Mouse (Mus musculus): ENCODE measurements around the gene Tdpoz1. TPM values are rescaled to one million over a fixed set of nuclear protein-coding genes. Genes with fewer than 3 reads are reported as not detected.
"Not testable (repeated sequence)": the region's sequence is repeated elsewhere in the genome, so short reads cannot be mapped to it uniquely, and the experiment has no call there.

Tdpoz1 gene
- polyA plus RNA-seq (2016; fragmentation: Nextera tagmentation; extraction: Ambion mirVana): not detected in 2 replicates

DNA sequence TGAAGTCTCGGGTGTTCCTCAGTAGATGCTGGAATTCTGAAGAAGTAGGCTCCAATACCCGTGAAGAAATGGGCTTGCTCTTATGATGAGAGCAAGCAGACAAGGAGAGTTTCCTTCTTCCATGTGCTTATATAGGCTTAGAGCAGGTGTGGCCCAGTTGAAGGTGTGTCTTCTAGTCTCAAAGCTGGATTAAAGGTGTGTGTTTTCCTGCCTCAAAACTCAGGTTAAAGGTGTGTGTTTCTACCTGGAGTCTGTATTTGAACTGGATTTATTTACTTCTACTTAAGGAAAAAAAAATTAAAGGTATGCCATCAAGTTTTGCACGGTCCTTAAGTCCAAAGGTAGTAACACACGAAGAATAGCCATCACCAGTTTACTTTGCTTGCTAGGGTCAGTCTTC, at the start of gene Tdpoz1:
Tdpoz1 (minus strand) TSS at position 101 of the 400 bp plus-strand sequence.
- not testable (repeated sequence) for H3K27me3 ChIP-seq; H3K36me3 ChIP-seq; H3K9ac ChIP-seq; H3K4me2 ChIP-seq (replicated peaks); H3K4me1 ChIP-seq; H3K4me3 ChIP-seq; H3K9me3 ChIP-seq (replicated peaks); H3K27ac ChIP-seq; ATAC-seq (ENCODE audit: low FRiP score)
- WGBS: 87% methylated on average over 3 of the region's 4 CpGs

GRCm38 (mm10) chr3:93708969-93709637, 33.0 kb upstream of the Tdpoz1 start:
- H3K9me3 ChIP-seq (replicated peaks); H3K27me3 ChIP-seq; H3K4me2 ChIP-seq (replicated peaks); ATAC-seq (ENCODE audit: low FRiP score); H3K4me3 ChIP-seq; H3K9ac ChIP-seq; H3K4me1 ChIP-seq; H3K36me3 ChIP-seq; H3K27ac ChIP-seq: not testable (repeated sequence)
- 81% methylated on average over 2 of the region's 2 CpGs for WGBS

GRCm38 (mm10) chr3:93692970-93693369, 16.9 kb upstream of the Tdpoz1 start, which contains the start of gene Gm37596:
Gm37596 (minus strand) TSS chr3:93693070.
- H3K27me3 ChIP-seq; H3K4me3 ChIP-seq; ATAC-seq (ENCODE audit: low FRiP score); H3K4me2 ChIP-seq (replicated peaks); H3K9ac ChIP-seq; H3K27ac ChIP-seq; H3K4me1 ChIP-seq; H3K9me3 ChIP-seq (replicated peaks); H3K36me3 ChIP-seq: not testable (repeated sequence)
- WGBS: 50% methylated on average over 1 of the region's 2 CpGs

DNA sequence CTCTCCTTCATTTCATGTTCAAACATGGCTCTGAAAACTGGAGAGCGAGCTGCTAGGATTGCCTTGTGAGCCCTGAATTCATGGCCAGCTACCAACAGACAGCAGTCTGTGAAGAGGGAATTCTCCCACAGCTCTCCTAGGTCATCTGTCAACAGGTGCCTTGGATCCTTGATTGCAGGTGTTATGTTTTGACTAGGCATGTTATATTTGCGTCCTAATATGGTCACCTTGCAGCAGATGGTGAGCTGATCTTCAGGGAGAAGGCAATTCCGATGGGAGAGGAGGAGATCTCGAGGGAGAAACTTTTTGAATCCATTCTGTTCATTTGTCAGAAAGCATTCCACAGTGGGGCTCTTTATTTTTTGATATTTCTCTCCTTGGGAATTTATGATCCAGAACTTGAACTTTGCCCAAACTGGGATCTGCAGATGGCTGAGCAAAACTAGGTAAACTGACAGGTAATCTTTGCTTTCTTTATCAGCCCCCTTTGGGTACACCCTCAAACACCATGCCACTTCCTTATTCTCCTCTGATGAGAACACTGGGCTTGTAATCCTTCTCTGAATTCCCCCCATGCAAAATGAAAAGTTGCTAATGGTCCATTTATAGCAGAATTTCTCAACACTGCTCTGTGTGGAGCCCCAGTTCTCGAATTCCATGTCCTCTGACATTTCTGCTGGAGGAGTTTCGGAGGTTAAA, 5.2 kb downstream of the Tdpoz1 start:
- not testable (repeated sequence) for H3K27ac ChIP-seq; H3K27me3 ChIP-seq; H3K4me2 ChIP-seq (replicated peaks); H3K9ac ChIP-seq; H3K4me3 ChIP-seq; H3K36me3 ChIP-seq; ATAC-seq (ENCODE audit: low FRiP score); H3K4me1 ChIP-seq; H3K9me3 ChIP-seq (replicated peaks)
- WGBS: 80% methylated on average over 5 of the region's 6 CpGs

DNA sequence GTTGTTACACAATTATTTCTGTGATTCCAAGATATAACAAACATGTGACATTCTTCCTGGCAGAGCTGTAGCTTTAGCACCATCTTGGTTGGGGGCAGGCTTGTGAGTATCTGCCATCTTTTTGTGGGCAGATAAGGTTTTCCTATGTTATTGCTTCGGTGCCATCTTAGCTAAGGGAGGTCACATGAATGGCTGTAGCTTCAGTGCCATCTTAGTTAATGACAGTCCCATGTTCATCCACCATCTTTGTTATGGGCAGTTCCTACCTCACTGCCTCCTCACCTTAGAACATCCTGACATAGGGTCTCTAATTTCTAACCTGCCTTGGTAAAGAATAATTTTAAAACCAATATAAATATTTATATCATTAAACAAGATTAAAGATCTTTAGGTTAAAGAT, 21.9 kb downstream of the Tdpoz1 start:
- no peaks in the 10 kb centered on the region for H3K36me3 ChIP-seq
- 85% methylated on average over 1 of the region's 1 CpGs for WGBS
- no peak overlapping the region for H3K4me3 ChIP-seq
- no peaks in the 10 kb centered on the region for H3K4me1 ChIP-seq
- no peaks in the 10 kb centered on the region for H3K27me3 ChIP-seq
- no peak overlapping the region for H3K9ac ChIP-seq
- H3K4me2 ChIP-seq (replicated peaks): no peak overlapping the region
- no peak overlapping the region for H3K27ac ChIP-seq
- ATAC-seq (ENCODE audit: low FRiP score): no peak
- no peaks in the 10 kb centered on the region for H3K9me3 ChIP-seq (replicated peaks)

DNA sequence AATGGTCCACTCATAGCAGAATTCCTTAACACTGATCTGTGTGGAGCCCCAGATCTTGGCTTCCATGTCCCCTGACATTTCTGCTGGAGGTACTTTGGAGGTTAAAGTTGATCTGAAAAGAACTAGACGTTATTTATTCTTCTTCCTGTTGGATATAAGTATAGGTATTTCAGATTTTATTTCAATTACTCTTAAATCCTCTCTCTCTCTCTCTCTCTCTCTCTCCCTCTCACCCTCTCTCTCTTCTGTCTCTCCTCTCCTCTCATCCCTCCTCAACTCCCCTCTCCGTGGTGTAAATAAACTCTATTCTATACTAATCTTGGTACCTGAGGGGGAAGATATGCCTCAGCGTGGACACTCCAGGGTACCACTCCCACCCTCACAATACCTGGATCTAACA, 23.5 kb downstream of the Tdpoz1 start, which contains the start of gene Tdpoz2:
Tdpoz2 (minus strand) TSS at position 101 of the 400 bp plus-strand sequence.
- H3K4me2 ChIP-seq (replicated peaks): no peak within 1 kb of the TSS
- H3K4me1 ChIP-seq: no peaks in the 10 kb centered on the region
- H3K27me3 ChIP-seq: no peaks in the 10 kb centered on the region
- H3K9me3 ChIP-seq (replicated peaks): no peaks in the 10 kb centered on the region
- WGBS: 86% methylated on average over 3 of the region's 3 CpGs
- no peak for ATAC-seq (ENCODE audit: low FRiP score)
- no peaks in the 10 kb centered on the region for H3K36me3 ChIP-seq
- H3K4me3 ChIP-seq: no peak within 1 kb of the TSS
- H3K9ac ChIP-seq: no peak within 1 kb of the TSS
- no peak within 1 kb of the TSS for H3K27ac ChIP-seq

DNA sequence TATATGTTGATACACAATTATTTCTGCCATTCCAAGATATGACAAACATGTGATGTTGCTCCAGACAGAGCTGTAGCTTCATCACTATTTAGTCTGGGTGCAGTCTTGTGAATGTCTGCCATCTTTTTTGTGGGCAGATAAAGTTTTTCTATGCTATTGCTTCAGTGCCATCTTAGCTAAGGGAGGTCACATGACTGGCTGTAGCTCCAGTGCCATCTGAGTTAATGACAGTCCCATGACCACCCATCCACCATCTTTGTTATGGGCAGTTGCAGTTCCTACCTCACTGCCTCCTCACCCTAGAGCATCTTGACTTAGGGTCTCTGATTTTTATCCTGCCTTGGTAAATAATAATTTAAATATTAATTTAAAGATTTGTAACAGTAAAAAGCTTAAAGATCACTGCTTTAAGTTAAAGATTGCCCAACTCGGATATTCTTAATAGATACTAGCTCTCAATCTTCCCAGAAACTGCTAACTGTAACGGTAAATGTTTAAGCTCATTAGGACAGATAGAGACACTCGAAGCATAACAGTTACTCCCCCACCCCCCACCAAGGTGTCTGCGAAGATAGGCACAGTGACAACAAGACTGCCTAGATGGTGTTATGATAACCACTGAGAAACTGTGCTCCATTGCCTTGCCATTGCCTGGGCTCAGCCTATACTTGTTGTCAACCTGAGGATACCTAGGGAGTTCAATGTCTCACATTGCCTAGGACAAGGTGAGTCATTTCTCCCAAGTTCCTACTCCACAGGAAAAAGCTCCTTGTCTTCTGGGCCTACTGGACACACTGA, 45.0 kb downstream of the Tdpoz1 start:
- WGBS: 90% methylated on average over 4 of the region's 4 CpGs
- not testable (repeated sequence) for H3K4me3 ChIP-seq; H3K9me3 ChIP-seq (replicated peaks); H3K4me2 ChIP-seq (replicated peaks); H3K36me3 ChIP-seq; ATAC-seq (ENCODE audit: low FRiP score); H3K27ac ChIP-seq; H3K9ac ChIP-seq; H3K27me3 ChIP-seq; H3K4me1 ChIP-seq

Other genes with a start within 250 kb of the Tdpoz1 start
- 1.7 and 1.8 TPM in 2 replicates for gene Tchh, start 234.0 kb downstream of the Tdpoz1 start, polyA plus RNA-seq (2016; fragmentation: Nextera tagmentation; extraction: Ambion mirVana)
- not detected in 2 replicates for gene Tchhl1, start 207.6 kb downstream of the Tdpoz1 start, polyA plus RNA-seq (2016; fragmentation: Nextera tagmentation; extraction: Ambion mirVana)
- gene S100a11, start 155.8 kb downstream of the Tdpoz1 start, polyA plus RNA-seq (2016; fragmentation: Nextera tagmentation; extraction: Ambion mirVana): 606 and 628 TPM in 2 replicates
- gene S100a10, start 121.2 kb downstream of the Tdpoz1 start, polyA plus RNA-seq (2016; fragmentation: Nextera tagmentation; extraction: Ambion mirVana): 233 and 244 TPM in 2 replicates
- gene Tdpoz2, start 23.6 kb downstream of the Tdpoz1 start, polyA plus RNA-seq (2016; fragmentation: Nextera tagmentation; extraction: Ambion mirVana): not detected in 2 replicates
- not detected in 2 replicates for gene Gm37596, start 16.8 kb upstream of the Tdpoz1 start, polyA plus RNA-seq (2016; fragmentation: Nextera tagmentation; extraction: Ambion mirVana)
- gene Gm5773, start 96.7 kb upstream of the Tdpoz1 start, polyA plus RNA-seq (2016; fragmentation: Nextera tagmentation; extraction: Ambion mirVana): not detected in 2 replicates
- not detected in 2 replicates for gene Tdpoz4, start 120.1 kb upstream of the Tdpoz1 start, polyA plus RNA-seq (2016; fragmentation: Nextera tagmentation; extraction: Ambion mirVana)
- gene Tdpoz3, start 149.7 kb upstream of the Tdpoz1 start, polyA plus RNA-seq (2016; fragmentation: Nextera tagmentation; extraction: Ambion mirVana): not detected in 2 replicates

Measured in hindbrain, embryonic 12.5 days (tissue).